Mouse (Mus musculus): ENCODE data around the gene Etv6.
"Not testable (repeated sequence)": the region's sequence is repeated elsewhere in the genome, so short reads cannot be mapped to it uniquely, and the experiment has no call there.

Gene Etv6

DNA sequence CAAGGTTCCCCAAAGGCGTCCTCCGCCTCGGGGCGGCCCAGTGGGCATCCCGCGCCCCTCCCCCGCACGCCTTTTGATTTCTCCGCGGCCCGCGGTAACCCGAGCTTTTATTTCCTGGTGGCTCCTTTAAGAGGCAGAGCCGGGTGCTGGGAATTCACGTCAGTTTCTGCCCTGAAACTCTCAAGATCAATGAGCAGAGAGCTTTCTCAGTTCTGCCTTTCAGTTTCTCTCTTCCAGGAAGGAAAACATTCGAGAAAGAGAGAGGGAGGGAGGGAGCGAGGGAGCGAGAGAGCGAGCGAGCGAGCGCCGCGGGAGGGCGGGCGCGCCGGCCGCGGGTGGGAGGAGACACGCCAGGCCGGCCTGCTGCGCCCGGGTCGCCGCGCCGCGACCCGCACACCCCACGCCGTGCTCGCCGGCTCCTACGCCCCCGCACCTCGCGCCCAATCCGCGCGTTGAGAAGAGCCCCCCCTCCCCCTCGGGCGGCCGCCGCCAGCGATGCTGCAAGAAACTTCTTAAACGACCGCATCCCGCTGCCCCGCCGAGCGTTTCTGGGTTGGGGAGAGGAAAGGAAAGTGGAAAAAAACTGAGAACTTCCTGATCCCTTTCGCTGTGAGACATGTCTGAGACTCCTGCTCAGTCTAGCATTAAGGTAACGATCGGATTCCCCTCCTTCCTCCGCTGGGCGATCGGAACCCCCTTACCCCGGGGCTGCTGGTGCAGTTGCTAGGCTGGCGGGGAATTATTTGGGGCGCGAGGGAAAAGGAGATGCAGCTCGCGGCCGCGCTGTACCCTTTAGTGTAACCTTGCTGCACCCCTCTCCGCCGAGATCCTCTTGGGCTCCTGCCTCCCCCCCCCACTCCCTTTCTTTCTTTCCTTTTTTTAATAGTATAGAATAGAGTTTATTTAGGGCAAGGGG, at the start of gene Etv6:
Gene Etv6 (plus strand): TSS at position 211 of the 916 bp plus-strand sequence.
- peak; percentile 76 for DNase-seq

DNA sequence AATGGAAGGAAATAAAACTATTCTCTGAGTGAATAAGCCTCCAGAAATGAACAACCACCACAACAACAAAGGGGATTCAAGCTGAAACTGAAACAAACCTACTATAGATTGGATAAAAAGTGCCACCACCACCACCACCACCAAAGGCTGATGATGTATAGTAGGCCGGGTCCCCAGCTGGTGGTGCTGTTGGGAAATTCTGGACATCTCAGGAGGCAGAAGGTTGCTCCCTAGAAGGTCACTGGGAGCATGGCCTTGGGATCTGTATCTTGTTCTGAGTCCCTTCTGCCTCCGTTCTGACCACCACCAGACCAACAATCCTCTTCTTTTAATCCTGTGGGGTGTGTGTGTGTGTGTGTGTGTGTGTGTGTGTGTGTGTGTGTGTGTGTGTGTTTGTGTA, 49.3 kb upstream of the Etv6 start:
- no peak for DNase-seq

DNA sequence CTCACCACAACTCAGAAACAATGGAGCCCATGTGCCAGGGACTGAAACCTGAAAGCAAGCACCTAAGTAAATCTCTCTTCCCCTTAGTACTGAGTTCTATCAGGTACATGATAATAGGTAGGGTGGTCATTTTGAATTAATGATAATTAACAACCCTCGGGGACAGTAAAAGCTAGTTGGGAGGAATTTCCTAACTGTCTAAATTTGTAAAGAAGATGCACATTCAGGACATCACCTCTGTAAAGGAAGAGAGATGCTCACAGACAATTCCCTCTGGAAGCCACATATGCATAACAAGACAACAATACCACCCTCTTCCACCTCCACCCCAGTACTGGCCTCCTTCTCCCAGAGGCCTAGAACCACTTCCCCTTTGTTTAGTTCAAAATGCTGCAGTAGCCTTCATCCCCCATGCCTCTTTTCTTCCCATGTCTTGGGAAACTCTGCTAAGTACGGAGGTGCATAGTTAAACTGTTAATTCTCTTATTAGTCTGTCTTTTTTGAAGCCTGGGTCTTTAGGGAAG, 48.4 kb upstream of the Etv6 start:
- DNase-seq, result no peak

DNA sequence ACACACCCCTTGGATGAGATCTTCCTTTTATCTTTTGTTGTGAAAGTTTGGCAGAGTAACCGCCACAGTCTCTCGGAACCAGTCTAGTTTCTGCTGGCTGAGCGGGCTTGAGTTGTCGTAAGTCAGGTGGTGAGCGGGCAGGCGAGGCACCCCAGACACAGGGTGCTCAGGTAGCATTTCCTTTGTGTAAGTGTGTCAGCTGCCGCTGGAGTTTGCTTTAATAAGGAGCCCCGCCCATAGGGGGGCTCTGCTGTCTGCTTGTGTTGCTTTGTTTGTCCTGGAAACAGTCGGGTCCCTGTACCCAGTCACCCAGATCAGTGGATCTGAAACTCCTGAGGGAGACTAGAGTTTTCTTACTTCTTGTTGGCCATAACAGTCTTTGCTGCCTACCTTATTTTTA, 47.5 kb upstream of the Etv6 start:
- DNase-seq, result no peak

DNA sequence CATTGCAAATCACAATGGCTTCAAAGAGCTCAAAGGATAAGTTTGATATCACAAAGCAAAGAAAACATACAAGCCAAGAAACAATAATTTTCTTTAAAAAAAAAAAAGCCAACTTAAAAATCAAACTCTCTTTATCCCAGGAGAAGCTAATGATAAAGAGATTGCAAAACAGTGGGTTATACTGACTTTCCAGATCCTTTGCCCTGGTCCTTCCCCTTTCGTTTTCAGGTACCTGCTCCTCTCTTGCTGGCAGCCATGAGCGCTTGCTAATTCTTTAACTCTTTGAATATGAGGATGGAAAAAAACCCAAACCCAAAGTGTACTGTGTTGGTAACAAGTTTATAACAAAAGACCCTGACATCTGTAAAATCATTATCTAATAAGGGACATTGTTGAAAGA, 38.0 kb upstream of the Etv6 start:
- no peak for DNase-seq

DNA sequence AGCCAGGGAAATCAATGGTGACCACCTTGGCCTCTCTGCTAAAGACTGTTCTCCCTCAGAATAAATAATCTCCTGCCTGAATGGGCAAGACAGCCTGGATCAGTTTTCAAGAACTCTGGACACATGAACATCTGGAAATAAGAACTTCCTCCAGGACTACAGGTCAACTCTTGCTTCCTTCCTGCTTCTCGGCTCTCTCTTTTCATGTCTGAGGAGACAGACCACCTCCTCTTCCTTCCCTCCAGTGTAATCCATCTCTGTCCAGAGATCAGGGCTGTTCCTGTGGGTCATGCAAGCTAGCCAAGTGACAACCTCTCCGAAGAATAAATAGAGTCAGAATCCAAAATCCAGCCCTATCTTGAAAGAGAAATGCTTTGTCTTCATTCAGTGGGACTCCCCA, 37.6 kb upstream of the Etv6 start:
- DNase-seq, result no peak

DNA sequence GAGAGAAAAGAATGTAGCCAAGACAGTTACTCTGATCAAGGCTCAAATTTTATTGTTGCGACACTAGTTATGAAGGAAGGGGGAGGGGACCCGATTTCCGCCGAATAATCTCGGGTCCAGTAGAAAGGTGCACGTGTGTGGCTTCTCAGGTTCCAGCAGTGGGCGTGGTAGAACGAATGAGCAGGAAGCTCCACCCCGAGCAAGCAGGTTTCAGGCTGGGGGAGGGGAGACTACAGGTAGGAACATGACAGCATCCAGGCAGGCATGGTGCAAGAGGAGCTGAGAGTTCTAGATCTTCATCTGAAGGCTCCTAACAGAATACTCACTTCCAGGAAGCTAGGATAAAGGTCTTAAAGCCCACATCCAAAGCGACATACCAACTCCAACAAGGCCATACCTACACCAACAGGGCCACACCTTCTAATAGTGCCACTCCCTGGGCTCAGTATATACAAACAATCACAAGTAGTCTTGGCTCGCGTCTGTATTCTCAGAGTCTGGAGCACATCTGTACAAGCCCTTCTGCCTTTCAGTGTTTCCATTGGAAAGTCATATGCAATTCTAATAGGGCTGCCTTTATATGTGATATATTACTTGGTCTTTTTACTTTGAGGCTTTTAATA, 20.9 kb upstream of the Etv6 start:
- DNase-seq, result not testable (repeated sequence)

DNA sequence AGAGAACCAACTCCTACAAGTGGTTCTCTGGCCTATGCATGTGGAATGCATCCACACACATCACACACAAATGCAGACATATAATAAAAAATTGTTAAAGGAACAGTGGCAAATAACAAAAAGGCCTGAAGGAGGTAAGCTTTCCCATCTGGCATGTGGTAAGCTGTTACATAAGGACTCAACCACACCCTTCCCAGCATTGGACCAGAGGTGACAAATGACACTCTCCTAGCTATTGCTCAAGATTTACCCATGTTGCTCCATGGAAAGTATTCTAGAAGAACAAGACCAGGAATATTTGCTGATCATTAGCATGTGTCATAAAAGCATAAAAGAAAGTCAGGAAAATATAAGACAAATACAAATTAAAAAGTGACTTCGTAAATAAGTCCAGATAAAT, 16.7 kb upstream of the Etv6 start:
- DNase-seq, result no peak

DNA sequence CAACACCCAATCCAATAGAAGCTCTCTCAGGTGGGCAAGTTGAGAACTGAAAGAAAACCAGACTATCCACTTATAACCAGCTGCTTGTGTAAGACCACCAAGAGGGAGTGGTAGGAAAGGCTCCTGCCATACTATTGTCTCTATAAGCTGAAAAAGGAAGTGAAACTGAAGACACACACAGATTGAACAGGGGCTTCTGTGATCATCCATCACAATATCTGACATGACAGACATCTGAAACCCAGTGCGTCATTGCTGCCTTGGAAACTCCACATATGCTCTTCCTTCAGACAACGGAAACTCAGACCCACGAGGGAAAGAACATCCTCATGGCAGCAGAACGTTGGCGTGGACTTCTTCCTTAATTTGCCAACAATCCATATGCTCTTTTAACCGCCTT, 14.7 kb upstream of the Etv6 start:
- no peak for DNase-seq

DNA sequence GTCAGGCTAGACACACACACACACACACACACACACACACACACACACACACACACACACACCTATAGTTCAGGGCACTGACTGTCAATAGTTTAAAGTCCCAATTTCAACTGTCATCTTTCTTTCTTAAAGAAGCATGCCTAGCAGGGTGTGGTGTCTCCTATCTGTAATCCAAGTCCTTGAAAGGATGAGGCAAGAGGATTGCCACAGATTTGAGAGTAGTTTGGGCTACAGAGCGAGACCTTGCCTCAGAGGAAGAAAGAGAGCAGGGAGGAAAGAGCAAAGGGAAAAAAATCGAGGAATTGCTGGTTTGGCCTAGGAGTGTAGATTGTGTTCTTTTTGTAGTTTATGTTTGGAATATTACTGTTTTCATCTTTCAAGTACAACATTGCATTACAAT, 9.2 kb upstream of the Etv6 start:
- DNase-seq, result no peak

DNA sequence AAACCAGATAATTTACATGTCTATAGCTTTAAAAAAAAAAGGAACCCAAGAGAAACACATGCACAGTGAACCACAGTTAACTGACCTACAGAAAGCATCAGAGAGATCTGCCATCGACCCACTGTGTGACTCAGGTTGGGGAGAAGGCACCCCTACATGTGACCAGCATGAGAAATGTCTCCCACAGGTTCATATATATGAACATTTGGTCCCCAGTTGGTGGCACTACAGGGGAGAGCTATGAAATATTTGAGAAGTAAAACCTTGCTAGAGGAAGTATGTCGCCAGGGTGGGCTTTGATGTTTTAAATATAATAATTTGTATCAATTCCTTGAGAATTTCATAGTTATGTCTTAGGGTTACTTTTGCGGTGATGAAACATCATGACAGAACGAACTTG, 8.5 kb upstream of the Etv6 start:
- DNase-seq, result no peak

DNA sequence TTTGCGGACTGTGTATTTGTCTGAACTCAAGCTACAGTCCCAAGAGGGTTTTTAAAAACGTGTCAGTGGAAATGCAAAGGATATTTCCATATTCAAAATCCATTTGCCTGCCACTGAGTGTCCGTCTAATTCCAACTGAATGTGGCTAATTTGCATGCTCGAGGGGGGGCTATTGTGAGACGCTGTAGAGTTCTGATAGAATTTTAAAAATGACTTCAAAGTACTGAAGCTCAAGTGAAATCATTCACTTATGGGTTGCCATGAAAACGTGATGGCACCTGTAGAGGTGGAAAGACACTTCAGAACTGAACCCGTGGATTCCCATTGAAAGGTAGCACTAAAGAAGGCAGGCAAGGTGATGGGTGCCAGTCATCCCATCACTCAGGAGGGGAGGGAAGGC, 3.0 kb upstream of the Etv6 start:
- no peak for DNase-seq

DNA sequence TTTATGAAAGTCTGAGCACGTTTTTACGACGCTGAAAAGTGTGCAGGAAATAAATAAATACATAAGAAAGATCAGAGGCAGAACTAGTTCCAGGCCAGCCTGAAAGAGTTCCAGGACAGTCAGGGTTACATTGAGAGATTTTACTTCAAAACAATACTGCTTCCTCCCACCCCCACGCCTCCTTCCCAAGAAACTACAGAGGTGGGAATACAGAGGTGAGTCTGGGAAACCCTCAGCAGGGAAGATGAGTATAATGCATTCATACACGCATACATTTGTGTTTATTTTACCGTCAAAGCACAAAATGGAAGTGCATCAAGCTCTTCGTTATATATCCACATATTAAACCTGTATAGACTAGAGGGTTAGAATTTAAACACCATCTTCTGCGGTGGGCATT, 1.1 kb upstream of the Etv6 start:
- DNase-seq, result peak; percentile 34

DNA sequence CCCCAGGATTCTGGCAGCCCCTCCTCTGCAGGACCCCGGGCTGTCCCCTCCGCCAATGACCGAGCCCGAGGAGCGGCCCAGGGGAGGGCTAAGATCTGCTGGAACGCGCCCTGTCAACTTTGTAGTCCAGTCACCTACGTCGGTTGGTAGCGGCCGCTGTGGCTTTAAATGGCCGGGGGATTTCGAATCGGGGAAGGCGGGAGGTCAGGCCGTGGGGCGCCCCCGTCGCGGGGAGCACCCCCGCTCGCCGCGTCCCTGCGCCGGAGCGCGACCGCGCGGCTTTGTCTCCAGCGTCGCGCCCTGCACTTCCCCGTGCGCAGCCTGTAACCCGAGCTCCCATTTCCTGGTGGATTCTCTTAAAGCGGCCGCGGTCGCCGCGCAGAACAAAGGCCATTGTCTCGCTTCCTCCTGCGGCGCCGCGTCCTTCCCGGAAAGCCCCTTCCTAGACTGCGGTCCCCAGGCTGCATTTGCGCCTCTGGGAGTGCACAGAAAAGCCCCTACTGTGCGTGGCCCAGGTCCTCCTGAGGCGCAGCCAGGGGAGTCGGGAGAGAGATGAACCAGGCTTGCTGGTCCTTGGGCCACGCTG, 503 bp upstream of the Etv6 start:
- DNase-seq, result peak; percentile 84

DNA sequence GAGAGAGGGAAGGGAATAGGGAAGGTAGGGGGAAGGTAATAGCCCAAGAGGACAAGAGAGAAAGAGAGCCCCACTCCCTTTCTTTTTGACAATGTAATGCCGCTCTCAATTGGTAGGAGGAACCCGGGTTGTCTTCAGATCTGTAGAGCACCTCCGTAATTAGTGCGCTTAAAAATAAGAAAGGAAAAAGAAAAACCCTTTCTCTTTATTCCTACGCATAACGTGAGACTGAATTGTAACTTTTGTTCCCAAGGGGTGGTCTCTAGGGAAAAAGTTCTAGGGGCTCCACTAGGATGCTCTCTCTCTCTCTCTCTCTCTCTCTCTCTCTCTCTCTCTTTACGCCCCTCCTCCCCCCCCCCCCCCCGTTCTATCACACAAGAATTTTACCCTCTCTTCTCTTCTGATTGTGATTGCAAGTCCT, 1.0 kb downstream of the Etv6 start:
- DNase-seq, result no peak

DNA sequence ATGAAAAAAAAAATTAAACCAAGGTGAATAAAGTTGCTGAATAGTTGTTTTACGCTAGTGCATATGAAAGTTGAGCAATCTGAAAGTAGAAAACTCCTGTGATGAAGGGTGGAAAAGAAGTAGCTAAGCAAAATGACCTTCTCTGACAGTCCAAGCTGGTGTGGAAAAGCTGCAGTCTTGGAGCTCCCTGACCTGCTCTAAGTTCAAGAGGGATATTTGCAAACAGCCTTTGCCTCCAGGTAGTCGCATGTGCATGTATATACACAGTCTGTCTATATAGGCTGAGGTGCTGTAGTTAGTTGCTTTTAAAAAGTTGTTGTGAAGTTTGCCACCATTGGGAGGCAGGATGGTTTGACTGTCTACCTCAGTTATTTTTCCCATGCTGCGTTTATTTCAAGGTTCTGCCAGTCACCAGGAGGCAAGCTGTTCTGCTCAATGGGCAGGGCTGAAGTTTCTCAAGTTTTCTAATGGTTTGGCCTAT, 1.5 kb downstream of the Etv6 start:
- DNase-seq, result no peak

DNA sequence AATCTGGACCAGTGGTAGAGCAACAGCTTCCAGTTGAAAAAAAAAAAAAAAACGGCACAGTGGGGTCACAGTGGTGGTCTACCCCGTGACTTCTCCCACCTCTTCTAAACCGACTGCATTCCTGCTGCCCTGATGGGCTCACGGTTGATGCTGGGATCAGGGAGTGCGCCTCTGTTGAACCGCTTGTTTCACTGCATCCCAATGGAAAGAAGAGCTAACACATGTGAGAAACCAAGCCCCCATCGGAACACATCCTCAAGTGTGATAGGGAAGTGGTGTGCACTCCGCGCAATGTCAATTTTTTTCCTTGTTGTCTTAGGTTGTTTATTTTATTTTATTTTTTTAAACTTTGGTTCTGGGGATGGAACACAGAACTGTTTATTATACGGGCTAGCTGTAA, 2.5 kb downstream of the Etv6 start:
- no peak for DNase-seq

DNA sequence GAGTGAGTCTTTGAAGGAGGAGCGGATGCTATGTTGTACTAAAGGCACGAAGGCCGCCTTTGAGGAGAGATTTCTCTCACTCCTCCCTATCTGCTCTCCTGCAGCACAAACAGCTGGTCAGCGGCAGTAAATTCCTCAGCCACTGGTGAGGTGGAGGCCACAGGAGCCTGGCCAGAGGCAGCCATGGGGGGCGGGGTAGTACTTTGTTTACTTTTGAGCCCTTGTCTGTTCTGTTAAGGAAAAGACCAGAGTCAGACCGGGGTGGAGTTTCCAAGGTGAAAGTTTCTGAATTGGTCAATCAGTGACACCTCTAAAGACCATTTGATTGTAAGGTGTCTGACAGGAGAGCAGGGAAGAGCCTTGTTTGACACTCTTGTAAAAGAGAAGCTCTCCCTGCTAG, 3.4 kb downstream of the Etv6 start:
- no peak for DNase-seq

DNA sequence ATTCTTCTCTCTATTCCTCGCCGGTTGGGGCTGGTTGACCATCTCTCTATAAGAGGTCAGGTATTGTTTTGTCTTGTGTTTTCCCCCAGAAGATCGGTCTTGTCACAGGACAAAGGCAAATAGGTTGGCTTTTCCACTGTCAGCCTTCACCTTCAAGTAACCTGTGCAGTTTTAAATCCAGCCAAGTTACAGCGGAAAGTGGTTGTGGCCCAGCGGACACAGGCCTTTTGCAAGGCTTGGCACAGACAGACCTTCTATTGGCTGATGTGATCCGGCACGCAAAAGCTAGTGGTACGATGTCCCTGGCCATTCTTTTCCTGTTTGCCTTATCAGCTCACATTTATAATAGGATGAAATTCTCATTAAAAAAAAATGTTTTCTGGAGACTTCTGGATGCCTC, 3.9 kb downstream of the Etv6 start:
- no peak for DNase-seq

DNA sequence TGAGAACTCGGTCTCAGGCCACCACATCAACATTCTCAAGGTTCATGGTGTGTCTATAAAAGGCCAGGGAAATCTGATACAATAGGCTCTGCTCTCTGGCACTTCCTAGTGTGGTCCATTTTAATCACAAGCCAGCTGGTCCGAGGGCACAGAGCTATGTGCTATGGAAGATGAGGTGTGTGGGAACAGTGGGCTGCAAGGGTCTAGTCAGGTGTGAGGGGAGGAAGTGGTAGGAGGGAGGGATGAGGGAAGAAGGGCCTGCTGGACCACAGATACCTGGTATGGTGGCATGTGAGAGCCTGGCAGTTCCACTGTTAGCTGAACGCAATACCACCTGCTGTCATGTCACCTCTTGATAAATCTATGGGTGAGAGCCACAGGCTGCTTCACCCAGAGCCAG, 4.8 kb downstream of the Etv6 start:
- no peak for DNase-seq

DNA sequence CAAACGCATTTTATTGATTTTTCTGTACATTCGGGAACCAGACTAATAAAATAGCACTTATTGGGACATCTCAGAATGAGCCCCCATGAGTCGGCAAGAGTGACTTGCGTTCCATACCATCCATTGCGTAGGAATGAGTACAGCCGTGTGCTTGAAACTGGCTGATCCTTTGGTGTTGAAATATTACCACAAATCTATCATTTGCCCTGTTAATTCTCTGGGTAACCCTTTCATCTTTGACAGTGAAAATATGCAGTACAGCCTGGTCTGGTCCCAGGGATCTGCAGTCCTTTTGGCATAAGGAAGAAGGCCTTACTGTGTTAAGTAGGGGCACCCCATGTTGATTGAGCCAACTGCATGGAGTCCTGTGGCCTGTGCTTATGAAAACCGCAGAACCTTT, 5.8 kb downstream of the Etv6 start:
- no peak for DNase-seq

DNA sequence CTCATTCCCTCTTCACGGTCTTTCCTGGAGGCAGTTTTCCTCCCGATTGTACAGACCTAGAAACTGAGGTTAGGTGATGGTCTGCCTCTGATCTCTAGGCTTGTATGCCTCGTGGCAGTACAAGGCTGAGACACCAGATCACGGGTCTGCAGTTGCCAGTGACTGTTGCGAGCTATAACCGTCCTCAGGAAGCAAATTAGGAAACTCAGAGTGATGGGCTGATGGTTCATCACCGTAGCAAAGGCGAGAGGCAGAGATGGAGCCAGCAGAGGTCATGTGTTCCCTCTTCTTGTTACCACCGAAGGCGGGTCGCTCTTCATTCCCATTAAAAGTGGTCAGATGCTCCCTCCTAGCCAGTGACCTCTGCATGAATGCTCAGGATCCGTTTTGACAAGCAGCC, 6.4 kb downstream of the Etv6 start:
- no peak for DNase-seq

DNA sequence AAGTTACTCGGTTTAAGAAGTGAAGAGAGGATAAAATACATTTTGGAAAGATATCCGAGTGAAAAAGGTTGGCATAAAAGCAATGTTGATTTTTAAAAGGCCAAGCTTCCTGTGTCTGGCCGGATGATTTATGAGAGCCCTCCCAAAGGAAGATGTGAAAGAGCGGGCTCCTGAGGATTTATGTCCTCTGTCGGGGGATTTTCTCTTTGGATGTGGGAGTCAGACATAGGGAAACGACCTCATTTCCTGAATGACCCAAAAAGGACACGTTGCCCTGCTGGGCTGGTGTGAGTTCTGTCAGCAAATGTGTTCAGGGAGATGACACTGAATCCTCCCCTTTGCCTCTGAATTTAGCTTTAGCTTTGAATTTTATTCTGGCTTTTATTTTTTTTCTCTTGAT, 8.0 kb downstream of the Etv6 start:
- DNase-seq, result no peak
